Mouse (Mus musculus) heart, postnatal 0 days (tissue): ENCODE measurements at regions not wholly inside any gene's neighbourhood (a gene's known extent, or its start where the extent isn't known, plus 50 kb on each side); places are given as distances from the start of the nearest gene placed in this dataset.

Experiments
- CTCF ChIP-seq: IDR thresholded peaks from 2 replicates; pipeline ENCODE4 v1.5.1; 2016; ENCODE audit warnings: antibody characterized with exemption, control low read depth, low read depth
- EP300 ChIP-seq: IDR thresholded peaks from 2 replicates; pipeline ENCODE4 v1.6.1; 2016; ENCODE audit warnings: antibody characterized with exemption, low read depth

GRCm38 (mm10) chr12:110189329-110189642, 89.6 kb upstream of the Dio3 start:
- TF ChIP-seq CTCF (no peak), EP300 (no peak)
